11 mouse cellular contexts compared by ENCODE assay signal in the genomic region with DNA sequence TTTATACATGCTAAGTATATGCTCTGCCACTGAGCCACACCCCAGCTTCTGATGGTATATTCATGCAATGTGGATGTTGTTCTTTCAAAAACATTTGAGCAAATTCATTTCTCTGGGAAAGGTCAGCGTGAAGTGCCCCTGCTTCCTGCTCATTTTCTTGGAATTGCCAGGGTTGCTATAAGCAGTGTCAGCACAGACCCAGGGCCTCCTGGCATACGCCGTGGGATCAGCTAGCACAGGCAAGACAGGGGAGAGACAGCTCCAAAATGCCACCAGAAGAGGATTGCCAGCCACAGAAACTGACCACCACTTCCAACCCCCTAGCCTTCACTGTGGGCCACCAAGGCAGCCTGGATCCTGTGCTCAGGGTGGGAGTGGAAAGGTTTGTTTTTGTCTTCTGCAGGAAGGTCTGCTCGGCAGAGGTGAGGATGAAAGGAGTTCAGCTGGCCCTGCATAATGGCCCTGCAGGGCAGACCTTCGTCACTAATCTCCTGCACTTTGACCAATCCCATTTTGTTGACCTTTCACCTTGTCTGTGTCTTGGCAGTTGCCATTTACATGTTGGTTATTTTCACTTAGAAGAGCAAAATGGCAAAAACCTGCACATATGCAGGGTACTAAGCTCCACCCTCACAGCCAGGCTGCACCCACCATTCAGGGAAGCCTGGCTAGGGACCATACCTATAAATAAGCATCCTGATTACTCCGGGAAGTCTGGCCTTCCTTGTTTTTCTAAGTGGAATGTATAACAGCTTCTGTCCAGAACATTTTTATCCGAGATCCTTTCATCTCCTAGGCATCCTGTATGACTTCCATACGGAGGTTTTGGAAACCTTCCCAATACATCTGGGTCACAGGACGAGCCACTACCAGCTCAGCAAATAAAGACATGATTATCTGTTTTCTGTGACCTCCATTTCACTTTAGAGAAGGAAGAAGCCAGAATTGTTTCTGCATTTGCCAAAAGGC. TPM values are rescaled to one million over a fixed set of nuclear protein-coding genes. Genes with fewer than 3 reads are reported as not detected.
DNase-seq lines count a peak whose midpoint lies in the region; ATAC-seq and TF ChIP-seq lines count a peak whose summit lies in the region.
"Had no signal": no experiment of that assay in that cellular context is flagged by ENCODE, and none has a peak within 500 bp of the region (broad histone marks: within the 10 kb centered on the region; RNA-seq: fewer than 3 reads in every experiment).

No protein-coding gene starts in this region.

- peaks cover 3% of the 10 kb centered on the region for H3K9me3 ChIP-seq in embryonic facial prominence, embryonic 10.5 days
- no peaks in the 10 kb centered on the region for H3K9me3 ChIP-seq in heart, embryonic 16.5 days (replicated peaks; ENCODE audit: control insufficient read depth, low read length)
- H3K9me3 ChIP-seq: embryonic facial prominence, embryonic 12.5 days; G1E had no signal

- H3K4me3 ChIP-seq in left cerebral cortex, adult 2 months: no peak overlapping the region
- no peak overlapping the region for H3K4me3 ChIP-seq in embryonic facial prominence, embryonic 10.5 days
- H3K4me3 ChIP-seq in heart, embryonic 16.5 days (ENCODE audit: low read length): no peak overlapping the region
- H3K4me3 ChIP-seq: embryonic facial prominence, embryonic 12.5 days had no signal

- peaks cover 12% of the 10 kb centered on the region for H3K4me1 ChIP-seq in embryonic facial prominence, embryonic 10.5 days
- peaks cover 27% of the 10 kb centered on the region for H3K4me1 ChIP-seq in heart, embryonic 16.5 days (ENCODE audit: control insufficient read depth, insufficient read depth, low read length)
- H3K4me1 ChIP-seq: embryonic facial prominence, embryonic 12.5 days had no signal

- no peak for DNase-seq in left cerebral cortex, adult 2 months (ENCODE audit: extremely low spot score in 1 of 2, low spot score in 2 of 2)
- no peak for DNase-seq in left cerebral cortex, adult 8-10 months (ENCODE audit: low spot score in 2 of 2)
- DNase-seq in embryonic facial prominence, embryonic 10.5 days (ENCODE audit: low spot score): no peak
- peak; percentile 23 for DNase-seq in kidney, postnatal 14 days
- no peak for DNase-seq in B cell, adult 2 months
- DNase-seq in adrenal gland, postnatal 36 days: no peak

- intact Hi-C loops in left cerebral cortex, adult 2 months (cut with DNase I): no loop called here

- H3K27ac ChIP-seq in left cerebral cortex, adult 2 months: peak overlapping the region; percentile 17; the same call in 1 of the 2 replicates
- H3K27ac ChIP-seq in embryonic facial prominence, embryonic 10.5 days (replicated peaks): 0 out of 2 replicates have a peak overlapping the region, but pooled peaks have one; percentile 5
- H3K27ac ChIP-seq in heart, embryonic 16.5 days (ENCODE audit: low read length): peak overlapping the region; percentile 95
- H3K27ac ChIP-seq: embryonic facial prominence, embryonic 12.5 days; liver, embryonic 14.5 days had no signal

- peak overlapping the region; percentile 15; the same call in 1 of the 2 replicates for H3K4me2 ChIP-seq in heart, embryonic 16.5 days (ENCODE audit: low read depth, low read length)
- H3K4me2 ChIP-seq: embryonic facial prominence, embryonic 12.5 days had no signal

- peaks cover 40% of the 10 kb centered on the region for H3K36me3 ChIP-seq in embryonic facial prominence, embryonic 10.5 days (replicated peaks)
- H3K36me3 ChIP-seq in heart, embryonic 16.5 days (ENCODE audit: control insufficient read depth, insufficient read depth): peaks cover 9% of the 10 kb centered on the region; the same call in 1 of the 2 replicates

- no peak for TF ChIP-seq CTCF in left cerebral cortex, adult 2 months (IDR thresholded peaks at IDR 0.05)

- WGBS in embryonic facial prominence, embryonic 10.5 days: 58% methylated on average over 9 of the region's 9 CpGs
- WGBS in heart, embryonic 16.5 days: 29% methylated on average over 9 of the region's 9 CpGs

- ATAC-seq in heart, embryonic 16.5 days (replicated peaks; ENCODE audit: extremely low read depth, insufficient read depth, low FRiP score): peak; percentile 7; the same call in 1 of the 2 replicates
- no peak for ATAC-seq in megakaryocyte-erythroid progenitor cell, adult 5-6 weeks (replicated peaks; ENCODE audit: low FRiP score, low TSS enrichment, poor library complexity, severe bottlenecking)

- H3K27me3 ChIP-seq in embryonic facial prominence, embryonic 10.5 days (replicated peaks; ENCODE audit: low read depth, poor library complexity, severe bottlenecking): peaks cover 3% of the 10 kb centered on the region
- no peaks in the 10 kb centered on the region for H3K27me3 ChIP-seq in heart, embryonic 16.5 days (ENCODE audit: control insufficient read depth, insufficient read depth, low read length)
- H3K27me3 ChIP-seq: embryonic facial prominence, embryonic 12.5 days had no signal

- peak overlapping the region; percentile 31; the same call in 1 of the 2 replicates for H3K9ac ChIP-seq in heart, embryonic 16.5 days (ENCODE audit: low read length)
- H3K9ac ChIP-seq: embryonic facial prominence, embryonic 12.5 days; liver, embryonic 14.5 days had no signal

RNA-seq across cellular contexts. Expression of a gene that starts 21.6 kb away (rescaled TPM):
- total RNA-seq in left cerebral cortex, adult 2 months (2021): 1 to 10 TPM; 6.2 to 7.8 TPM
- total RNA-seq in left cerebral cortex, adult 8-10 months (2022): 10 to 100 TPM in 1 of 4 experiments, 1 to 10 TPM in 3; 7.7 to 10.1 (median 8.0) TPM
- polyA plus RNA-seq in embryonic facial prominence, embryonic 10.5 days (2016; fragmentation: Nextera tagmentation; extraction: Ambion mirVana): 52.1 and 60.8 TPM in 2 replicates
- 56.6 and 62.4 TPM in 2 replicates for polyA plus RNA-seq in heart, embryonic 16.5 days (2015; fragmentation: Nextera tagmentation; extraction: Ambion mirVana)
- 10 to 100 TPM; 27.4 to 31.1 TPM for total RNA-seq in adrenal gland, postnatal 36 days (2021)
- total RNA-seq in megakaryocyte-erythroid progenitor cell, adult 5-6 weeks (2014; fragmentation: Nextera tagmentation): 40.2 and 42.1 TPM in 2 replicates
- total RNA-seq in megakaryocyte-erythroid progenitor cell, adult 5-6 weeks (2017): 24.7 and 26.4 TPM in 2 replicates

Comparison
In these comparisons a context has a peak if more than half of its experiments do, and no peak if none do; other contexts are left out.
1. H3K27ac ChIP-seq: peak in every context shown above with its lines; median percentile 95 in heart, embryonic 16.5 days; 17 in left cerebral cortex, adult 2 months; 5 in embryonic facial prominence, embryonic 10.5 days.